ENCODE assay signal across 16 mouse cellular contexts in genomic region chr3:153260225-153260933, GRCm38 (mm10).
DNase-seq lines count a peak whose midpoint lies in the region; ATAC-seq lines count a peak whose summit lies in the region.
"Had no signal": no experiment of that assay in that cellular context is flagged by ENCODE, and none has a peak within 500 bp of the region (broad histone marks: within the 10 kb centered on the region; RNA-seq: fewer than 3 reads in every experiment).

No protein-coding gene starts in this region.

- peak; percentile 67 for DNase-seq in CD4-positive helper T cell, adult 2 months (ENCODE audit: low read depth, low spot score)
- peak; percentile 51 for DNase-seq in brain, adult 2 months (ENCODE audit: low read depth, low spot score)
- DNase-seq in gastrocnemius, postnatal 10 days: no peak
- DNase-seq in testis, postnatal 10 days (ENCODE audit: low spot score): no peak
- no peak for DNase-seq in frontal cortex, postnatal 25 days (ENCODE audit: low spot score in 2 of 2)
- DNase-seq: adrenal gland, postnatal 36 days; cerebellum, postnatal 25 days; heart, adult 2 months; kidney, adult 18-20 months; kidney, postnatal 10 days; right cerebral cortex, postnatal 4 days; thymus, postnatal 25 days had no signal

- ATAC-seq in CD4-positive, CD25-positive, alpha-beta regulatory T cell, adult 4 months: peak; percentile 91
- ATAC-seq in megakaryocyte, adult 5-6 weeks (ENCODE audit: poor library complexity, severe bottlenecking): peak; percentile 70
- ATAC-seq: forebrain, embryonic 15.5 days; lung, postnatal 0 days had no signal

Comparison
In these comparisons a context has a peak if more than half of its experiments do, and no peak if none do; other contexts are left out.
1. DNase-seq: peak in CD4-positive helper T cell, adult 2 months (single experiment) and brain, adult 2 months (single experiment); none in gastrocnemius, postnatal 10 days (single experiment), testis, postnatal 10 days (single experiment) and frontal cortex, postnatal 25 days (0 of 2).